Mouse (Mus musculus): Measurements from ENCODE around the gene Atp2b4. TPM values are rescaled to one million over a fixed set of nuclear protein-coding genes. Genes with fewer than 3 reads are reported as not detected.

The Atp2b4 gene
- polyA plus RNA-seq, 1 experiment from 2014 or later = 5.8 TPM

- Histone ChIP-seq H3K9me3 (ENCODE audit: control insufficient read depth, low read length) (no peaks in the 10 kb centered on the region), H3K36me3 (ENCODE audit: control insufficient read depth, insufficient read depth, low read length) (no peaks in the 10 kb centered on the region), H3K9ac (ENCODE audit: low read length) (no peak overlapping the region), H3K27me3 (ENCODE audit: control insufficient read depth, insufficient read depth, low read length) (no peaks in the 10 kb centered on the region), H3K4me2 (ENCODE audit: low read depth, severe bottlenecking) (no peak overlapping the region), H3K27ac (replicated peaks; ENCODE audit: low read depth, low read length) (no peak overlapping the region), H3K4me1 (ENCODE audit: control insufficient read depth, insufficient read depth, low read length) (no peaks in the 10 kb centered on the region), H3K4me3 (ENCODE audit: low read depth, low read length) (no peak overlapping the region)
- ATAC-seq (ENCODE audit: insufficient number of reproducible peaks, low FRiP score, low TSS enrichment, low read depth) = no peak
- 72% methylated on average over 8 of the region's 8 CpGs for WGBS
- no peak for DNase-seq (ENCODE audit: low spot score)
Measured at GRCm38 (mm10) chr1:133808020-133808419, 7.2 kb upstream of the Atp2b4 start.

DNA sequence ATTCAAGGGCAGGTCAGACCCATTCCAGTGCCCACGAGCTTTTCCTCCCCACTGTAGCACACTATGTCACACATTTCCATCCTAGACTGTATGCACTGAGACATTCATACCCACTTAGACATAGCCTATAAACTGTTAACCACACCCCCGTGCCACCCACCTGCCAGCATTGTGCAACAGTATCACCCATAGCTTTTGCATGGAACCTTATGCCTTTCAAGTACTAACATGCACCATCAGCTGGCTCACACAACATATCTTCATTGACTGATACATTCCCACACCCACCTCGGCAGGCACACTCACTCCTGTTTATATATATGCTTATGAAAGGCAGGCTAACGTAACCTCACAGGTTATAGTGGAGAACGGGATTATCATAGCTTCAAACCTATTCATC lies 902 bp upstream of the Atp2b4 start:
- H3K4me1 ChIP-seq (ENCODE audit: control insufficient read depth, insufficient read depth, low read length) = peaks cover 12% of the 10 kb centered on the region
- no peak overlapping the region for H3K4me2 ChIP-seq (ENCODE audit: low read depth, severe bottlenecking)
- DNase-seq (ENCODE audit: low spot score) = no peak
- no peak for ATAC-seq (ENCODE audit: insufficient number of reproducible peaks, low FRiP score, low TSS enrichment, low read depth)
- H3K9me3 ChIP-seq (ENCODE audit: control insufficient read depth, low read length) = no peaks in the 10 kb centered on the region
- H3K36me3 ChIP-seq (ENCODE audit: control insufficient read depth, insufficient read depth, low read length) = no peaks in the 10 kb centered on the region
- no peak overlapping the region for H3K27ac ChIP-seq (replicated peaks; ENCODE audit: low read depth, low read length)
- WGBS = 66% methylated on average over 5 of the region's 5 CpGs
- no peak overlapping the region for H3K9ac ChIP-seq (ENCODE audit: low read length)
- no peak overlapping the region for H3K4me3 ChIP-seq (ENCODE audit: low read depth, low read length)
- 0 out of 2 replicates have a peak, but pooled peaks cover 2% of the 10 kb centered on the region for H3K27me3 ChIP-seq (ENCODE audit: control insufficient read depth, insufficient read depth, low read length)

DNA sequence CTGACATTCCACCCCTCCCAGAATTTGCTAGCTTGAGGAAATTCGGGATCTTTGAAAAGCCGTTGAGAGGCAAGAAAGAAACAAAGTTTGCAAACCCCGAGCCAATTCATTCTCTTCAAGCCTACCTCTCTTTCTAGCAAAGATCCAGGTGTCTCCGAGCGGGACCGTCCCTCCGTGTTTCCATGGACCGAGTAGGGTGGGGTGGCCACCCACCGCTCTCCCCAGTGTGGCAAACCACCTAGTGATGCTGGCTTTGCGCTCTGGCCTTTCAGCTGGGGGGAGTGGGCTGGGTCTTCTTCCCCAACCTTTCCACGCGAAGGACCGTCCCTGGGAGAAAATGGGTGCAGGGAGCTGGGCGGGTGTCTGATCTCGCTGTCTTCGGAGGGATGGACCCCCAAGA lies 329 bp downstream of the Atp2b4 start:
- no peaks in the 10 kb centered on the region for H3K36me3 ChIP-seq (ENCODE audit: control insufficient read depth, insufficient read depth, low read length)
- peak overlapping the region; percentile 95 for H3K4me2 ChIP-seq (ENCODE audit: low read depth, severe bottlenecking)
- peaks cover 12% of the 10 kb centered on the region for H3K4me1 ChIP-seq (ENCODE audit: control insufficient read depth, insufficient read depth, low read length)
- peak; percentile 26 for DNase-seq (ENCODE audit: low spot score)
- H3K4me3 ChIP-seq (ENCODE audit: low read depth, low read length) = peak overlapping the region; percentile 53
- H3K9me3 ChIP-seq (ENCODE audit: control insufficient read depth, low read length) = no peaks in the 10 kb centered on the region
- H3K27ac ChIP-seq (replicated peaks; ENCODE audit: low read depth, low read length) = no peak overlapping the region
- 0 out of 2 replicates have a peak, but pooled peaks cover 2% of the 10 kb centered on the region for H3K27me3 ChIP-seq (ENCODE audit: control insufficient read depth, insufficient read depth, low read length)
- under 1% methylated on average over 16 of the region's 16 CpGs for WGBS
- 0 out of 2 replicates have a peak, but pooled peaks have one; percentile 15 for ATAC-seq (ENCODE audit: insufficient number of reproducible peaks, low FRiP score, low TSS enrichment, low read depth)
- peak overlapping the region; percentile 51 for H3K9ac ChIP-seq (ENCODE audit: low read length)

GRCm38 (mm10) chr1:133799686-133800445 lies 975 bp downstream of the Atp2b4 start:
- peak overlapping the region; percentile 53 for H3K4me3 ChIP-seq (ENCODE audit: low read depth, low read length)
- H3K27ac ChIP-seq (replicated peaks; ENCODE audit: low read depth, low read length) = no peak overlapping the region
- H3K4me2 ChIP-seq (ENCODE audit: low read depth, severe bottlenecking) = peak overlapping the region; percentile 95
- WGBS = 2% methylated on average over 21 of the region's 21 CpGs
- H3K9ac ChIP-seq (ENCODE audit: low read length) = no peak overlapping the region
- 0 out of 2 replicates have a peak, but pooled peaks cover 2% of the 10 kb centered on the region for H3K27me3 ChIP-seq (ENCODE audit: control insufficient read depth, insufficient read depth, low read length)
- H3K36me3 ChIP-seq (ENCODE audit: control insufficient read depth, insufficient read depth, low read length) = no peaks in the 10 kb centered on the region
- DNase-seq (ENCODE audit: low spot score) (no peak), ATAC-seq (ENCODE audit: insufficient number of reproducible peaks, low FRiP score, low TSS enrichment, low read depth) (no peak)
- H3K4me1 ChIP-seq (ENCODE audit: control insufficient read depth, insufficient read depth, low read length) = peaks cover 12% of the 10 kb centered on the region
- H3K9me3 ChIP-seq (ENCODE audit: control insufficient read depth, low read length) = no peaks in the 10 kb centered on the region

- ATAC-seq (ENCODE audit: insufficient number of reproducible peaks, low FRiP score, low TSS enrichment, low read depth) = no peak
- no peak for DNase-seq (ENCODE audit: low spot score)
- 0 out of 2 replicates have a peak, but pooled peaks cover 2% of the 10 kb centered on the region for H3K27me3 ChIP-seq (ENCODE audit: control insufficient read depth, insufficient read depth, low read length)
- no peaks in the 10 kb centered on the region for H3K36me3 ChIP-seq (ENCODE audit: control insufficient read depth, insufficient read depth, low read length)
- H3K9me3 ChIP-seq (ENCODE audit: control insufficient read depth, low read length) = no peaks in the 10 kb centered on the region
- H3K4me2 ChIP-seq (ENCODE audit: low read depth, severe bottlenecking) = peak overlapping the region; percentile 95; the same call in 1 of the 2 replicates
- H3K4me1 ChIP-seq (ENCODE audit: control insufficient read depth, insufficient read depth, low read length) = peaks cover 12% of the 10 kb centered on the region
- no peak overlapping the region for H3K27ac ChIP-seq (replicated peaks; ENCODE audit: low read depth, low read length)
- H3K9ac ChIP-seq (ENCODE audit: low read length) = no peak overlapping the region
- H3K4me3 ChIP-seq (ENCODE audit: low read depth, low read length) = no peak overlapping the region
- 61% methylated on average over 1 of the region's 1 CpGs for WGBS
Measured at GRCm38 (mm10) chr1:133798821-133799415, 1.9 kb downstream of the Atp2b4 start.

GRCm38 (mm10) chr1:133797979-133798820 lies 2.6 kb downstream of the Atp2b4 start:
- no peak for ATAC-seq (ENCODE audit: insufficient number of reproducible peaks, low FRiP score, low TSS enrichment, low read depth)
- DNase-seq (ENCODE audit: low spot score) = no peak
- H3K9me3 ChIP-seq (ENCODE audit: control insufficient read depth, low read length) = no peaks in the 10 kb centered on the region
- no peak overlapping the region for H3K9ac ChIP-seq (ENCODE audit: low read length)
- H3K27ac ChIP-seq (replicated peaks; ENCODE audit: low read depth, low read length) = no peak overlapping the region
- 0 out of 2 replicates have a peak, but pooled peaks cover 2% of the 10 kb centered on the region for H3K27me3 ChIP-seq (ENCODE audit: control insufficient read depth, insufficient read depth, low read length)
- peaks cover 12% of the 10 kb centered on the region for H3K4me1 ChIP-seq (ENCODE audit: control insufficient read depth, insufficient read depth, low read length)
- no peak overlapping the region for H3K4me2 ChIP-seq (ENCODE audit: low read depth, severe bottlenecking)
- H3K4me3 ChIP-seq (ENCODE audit: low read depth, low read length) = no peak overlapping the region
- WGBS = 23% methylated on average over 9 of the region's 9 CpGs
- H3K36me3 ChIP-seq (ENCODE audit: control insufficient read depth, insufficient read depth, low read length) = no peaks in the 10 kb centered on the region

DNA sequence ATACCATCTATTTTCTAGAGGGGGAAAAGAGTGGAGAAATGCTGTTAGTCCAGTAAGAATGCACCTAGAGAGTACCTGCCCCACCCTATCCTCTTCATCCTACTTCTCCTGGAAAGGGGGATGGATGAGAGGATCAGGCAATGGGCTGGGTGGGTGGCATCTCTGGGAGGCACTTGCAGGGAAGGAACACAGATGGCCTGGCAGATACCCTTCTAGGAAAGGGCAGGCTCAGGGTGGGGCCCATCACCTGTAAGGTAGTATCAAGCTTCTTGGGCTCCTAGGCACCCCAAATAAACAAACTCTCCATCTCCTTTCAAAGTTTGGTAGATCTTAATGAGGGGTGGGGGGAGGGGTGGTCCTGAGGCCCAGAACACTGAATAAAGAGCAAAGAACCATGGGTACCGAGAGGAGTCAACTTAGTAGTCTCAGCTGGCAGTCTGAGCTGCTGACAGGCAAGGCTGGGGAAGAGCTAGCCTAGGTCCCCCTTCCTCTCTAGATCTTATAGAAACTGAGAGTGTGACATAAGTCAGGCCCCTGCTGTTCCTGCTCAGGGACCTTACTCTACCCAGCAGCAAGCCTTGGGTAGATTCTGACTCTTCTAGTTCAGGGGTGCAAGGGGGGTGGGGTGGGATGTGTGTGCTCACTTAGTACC lies 3.4 kb downstream of the Atp2b4 start:
- H3K9me3 ChIP-seq (ENCODE audit: control insufficient read depth, low read length) = no peaks in the 10 kb centered on the region
- DNase-seq (ENCODE audit: low spot score) (no peak), ATAC-seq (ENCODE audit: insufficient number of reproducible peaks, low FRiP score, low TSS enrichment, low read depth) (no peak)
- H3K27ac ChIP-seq (replicated peaks; ENCODE audit: low read depth, low read length) = no peak overlapping the region
- H3K36me3 ChIP-seq (ENCODE audit: control insufficient read depth, insufficient read depth, low read length) = no peaks in the 10 kb centered on the region
- H3K4me2 ChIP-seq (ENCODE audit: low read depth, severe bottlenecking) = no peak overlapping the region
- H3K27me3 ChIP-seq (ENCODE audit: control insufficient read depth, insufficient read depth, low read length) = 0 out of 2 replicates have a peak, but pooled peaks cover 2% of the 10 kb centered on the region
- no peak overlapping the region for H3K9ac ChIP-seq (ENCODE audit: low read length)
- H3K4me3 ChIP-seq (ENCODE audit: low read depth, low read length) = no peak overlapping the region
- WGBS = 46% methylated on average over 1 of the region's 1 CpGs
- peaks cover 12% of the 10 kb centered on the region for H3K4me1 ChIP-seq (ENCODE audit: control insufficient read depth, insufficient read depth, low read length)

GRCm38 (mm10) chr1:133793646-133794045 lies 7.2 kb downstream of the Atp2b4 start:
- Histone ChIP-seq H3K9me3 (ENCODE audit: control insufficient read depth, low read length) (no peaks in the 10 kb centered on the region), H3K36me3 (ENCODE audit: control insufficient read depth, insufficient read depth, low read length) (no peaks in the 10 kb centered on the region), H3K4me3 (ENCODE audit: low read depth, low read length) (no peak overlapping the region), H3K4me1 (ENCODE audit: control insufficient read depth, insufficient read depth, low read length) (no peaks in the 10 kb centered on the region; the same call in none of the 2 replicates), H3K27ac (replicated peaks; ENCODE audit: low read depth, low read length) (no peak overlapping the region), H3K9ac (ENCODE audit: low read length) (no peak overlapping the region), H3K27me3 (ENCODE audit: control insufficient read depth, insufficient read depth, low read length) (no peaks in the 10 kb centered on the region), H3K4me2 (ENCODE audit: low read depth, severe bottlenecking) (no peak overlapping the region)
- ATAC-seq (ENCODE audit: insufficient number of reproducible peaks, low FRiP score, low TSS enrichment, low read depth) = no peak
- WGBS = 17% methylated on average over 1 of the region's 1 CpGs
- DNase-seq (ENCODE audit: low spot score) = no peak

Data from limb, embryonic 11.5 days (tissue).